Mouse (Mus musculus) limb, embryonic 10.5 days (tissue): ENCODE data around the gene Cdh12. TPM values are rescaled to one million over a fixed set of nuclear protein-coding genes. Genes with fewer than 3 reads are reported as not detected.
"Not testable (repeated sequence)": the region's sequence is repeated elsewhere in the genome, so short reads cannot be mapped to it uniquely, and the experiment has no call there.

Source experiments
- DNase-seq: peaks from one replicate; pipeline ENCODE4 v3.0.0-alpha.2; 2017; ENCODE audit warnings: low spot score
- H3K27ac ChIP-seq: fragments of 300-500 bp; sonication (generic); 2 replicates; pipeline ENCODE4 v1.5.1; 2016; ENCODE audit warnings: mild to moderate bottlenecking
- H3K27me3 ChIP-seq: fragments of 300-500 bp; sonication (generic); 2 replicates; pipeline ENCODE4 v1.6.1; 2016; ENCODE audit warnings: low read depth, mild to moderate bottlenecking; ENCODE audit not compliant: poor library complexity, severe bottlenecking
- H3K36me3 ChIP-seq: fragments of 300-500 bp; sonication (generic); 2 replicates; pipeline ENCODE4 v1.6.1; 2016; ENCODE audit warnings: mild to moderate bottlenecking, moderate library complexity
- H3K4me1 ChIP-seq: fragments of 300-500 bp; sonication (generic); 2 replicates; pipeline ENCODE4 v1.6.1; 2016
- H3K4me3 ChIP-seq: fragments of 300-500 bp; sonication (generic); 2 replicates; pipeline ENCODE4 v1.5.1; 2016; ENCODE audit warnings: mild to moderate bottlenecking, moderate library complexity
- H3K9me3 ChIP-seq: fragments of 300-500 bp; sonication (generic); replicated peaks from 2 replicates; pipeline ENCODE4 v1.6.1; 2016; ENCODE audit warnings: mild to moderate bottlenecking
- WGBS: fragments of 180-500 bp; shearing (Covaris S2); methylation state at CpG from one replicate; pipeline ENCODE4 v1.1.7; 2016; 5-methylcytosine and 5-hydroxymethylcytosine counted together
- polyA plus RNA-seq: library from polyadenylated mRNA; unstranded; fragments of >200 nt; fragmentation: Nextera tagmentation; extraction: Ambion mirVana; gene quantifications from 2 replicates; pipeline ENCODE4 v1.2.1, GENCODE M21; 2016

Cdh12 gene
- polyA plus RNA-seq, 1 experiment from 2014 or later, result 0.09 TPM

- no peaks in the 10 kb centered on the region for H3K4me1 ChIP-seq
- no peaks in the 10 kb centered on the region for H3K36me3 ChIP-seq
- no peaks in the 10 kb centered on the region for H3K9me3 ChIP-seq
- DNase-seq, result no peak
- H3K27ac ChIP-seq, result no peak overlapping the region
- WGBS, result 85% methylated on average over 4 of the region's 4 CpGs
- no peak overlapping the region for H3K4me3 ChIP-seq
- H3K27me3 ChIP-seq, result no peaks in the 10 kb centered on the region
Measured at GRCm38 (mm10) chr15:21000541-21000940, 551.5 kb downstream of the Cdh12 start.

GRCm38 (mm10) chr15:21007931-21008330 is 558.9 kb downstream of the Cdh12 start:
- WGBS, result 92% methylated on average over 2 of the region's 2 CpGs
- no peaks in the 10 kb centered on the region for H3K4me1 ChIP-seq
- DNase-seq, result no peak
- no peaks in the 10 kb centered on the region for H3K36me3 ChIP-seq
- H3K27me3 ChIP-seq, result no peaks in the 10 kb centered on the region
- H3K9me3 ChIP-seq, result no peaks in the 10 kb centered on the region
- H3K4me3 ChIP-seq, result no peak overlapping the region
- no peak overlapping the region for H3K27ac ChIP-seq

- no peaks in the 10 kb centered on the region for H3K4me1 ChIP-seq
- H3K4me3 ChIP-seq, result no peak overlapping the region
- 70% methylated on average over 1 of the region's 1 CpGs for WGBS
- H3K9me3 ChIP-seq, result no peaks in the 10 kb centered on the region
- no peak for DNase-seq
- no peak overlapping the region for H3K27ac ChIP-seq
- no peaks in the 10 kb centered on the region for H3K36me3 ChIP-seq
- no peaks in the 10 kb centered on the region for H3K27me3 ChIP-seq
Measured at GRCm38 (mm10) chr15:21008487-21008886, 559.4 kb downstream of the Cdh12 start.

GRCm38 (mm10) chr15:21008969-21009368 is 559.9 kb downstream of the Cdh12 start:
- 81% methylated on average over 3 of the region's 3 CpGs for WGBS
- no peak overlapping the region for H3K27ac ChIP-seq
- no peaks in the 10 kb centered on the region for H3K9me3 ChIP-seq
- no peak for DNase-seq
- no peaks in the 10 kb centered on the region for H3K27me3 ChIP-seq
- H3K4me1 ChIP-seq, result no peaks in the 10 kb centered on the region
- no peaks in the 10 kb centered on the region for H3K36me3 ChIP-seq
- no peak overlapping the region for H3K4me3 ChIP-seq

- Histone ChIP-seq H3K4me1 (no peaks in the 10 kb centered on the region), H3K36me3 (no peaks in the 10 kb centered on the region), H3K27me3 (no peaks in the 10 kb centered on the region), H3K4me3 (no peak overlapping the region), H3K9me3 (no peaks in the 10 kb centered on the region), H3K27ac (no peak overlapping the region)
- 84% methylated on average over 1 of the region's 1 CpGs for WGBS
- DNase-seq, result no peak
Measured at GRCm38 (mm10) chr15:21063683-21064082, 614.6 kb downstream of the Cdh12 start.

GRCm38 (mm10) chr15:21069264-21069663 is 620.2 kb downstream of the Cdh12 start:
- Histone ChIP-seq H3K36me3 (no peaks in the 10 kb centered on the region), H3K27me3 (no peaks in the 10 kb centered on the region), H3K4me1 (no peaks in the 10 kb centered on the region), H3K9me3 (no peaks in the 10 kb centered on the region), H3K27ac (no peak overlapping the region), H3K4me3 (no peak overlapping the region)
- DNase-seq, result no peak
- 84% methylated on average over 2 of the region's 2 CpGs for WGBS

- no peaks in the 10 kb centered on the region for H3K4me1 ChIP-seq
- DNase-seq, result no peak
- 89% methylated on average over 1 of the region's 1 CpGs for WGBS
- H3K27ac ChIP-seq, result no peak overlapping the region
- no peaks in the 10 kb centered on the region for H3K36me3 ChIP-seq
- no peaks in the 10 kb centered on the region for H3K9me3 ChIP-seq
- H3K27me3 ChIP-seq, result no peaks in the 10 kb centered on the region
- no peak overlapping the region for H3K4me3 ChIP-seq
Measured at GRCm38 (mm10) chr15:21092824-21093223, 643.8 kb downstream of the Cdh12 start.

- DNase-seq, result peak; percentile 31
- Histone ChIP-seq H3K4me3 (peak overlapping the region; percentile 36), H3K27ac (no peak overlapping the region), H3K9me3 (no peaks in the 10 kb centered on the region), H3K4me1 (peaks cover 12% of the 10 kb centered on the region), H3K36me3 (no peaks in the 10 kb centered on the region), H3K27me3 (no peaks in the 10 kb centered on the region)
- 15% methylated on average over 11 of the region's 11 CpGs for WGBS
Measured at GRCm38 (mm10) chr15:21109009-21109841, 660.2 kb downstream of the Cdh12 start.

GRCm38 (mm10) chr15:21109889-21110500 is 660.9 kb downstream of the Cdh12 start:
- no peak overlapping the region for H3K27ac ChIP-seq
- WGBS, result 73% methylated on average over 4 of the region's 4 CpGs
- no peaks in the 10 kb centered on the region for H3K9me3 ChIP-seq
- no peaks in the 10 kb centered on the region for H3K27me3 ChIP-seq
- H3K4me1 ChIP-seq, result peaks cover 12% of the 10 kb centered on the region
- DNase-seq, result no peak
- no peaks in the 10 kb centered on the region for H3K36me3 ChIP-seq
- H3K4me3 ChIP-seq, result no peak overlapping the region

- Histone ChIP-seq H3K4me1 (peaks cover 12% of the 10 kb centered on the region), H3K4me3 (peak overlapping the region; percentile 43), H3K27ac (no peak overlapping the region), H3K36me3 (no peaks in the 10 kb centered on the region), H3K27me3 (no peaks in the 10 kb centered on the region), H3K9me3 (no peaks in the 10 kb centered on the region)
- DNase-seq, result peak; percentile 33
- 15% methylated on average over 23 of the region's 23 CpGs for WGBS
Measured at GRCm38 (mm10) chr15:21110874-21111603, 662.0 kb downstream of the Cdh12 start.

- H3K4me3 ChIP-seq, H3K27ac ChIP-seq, DNase-seq, H3K4me1 ChIP-seq, H3K27me3 ChIP-seq, H3K9me3 ChIP-seq, H3K36me3 ChIP-seq: not testable (repeated sequence)
- 71% methylated on average over 1 of the region's 2 CpGs for WGBS
Measured at GRCm38 (mm10) chr15:21114775-21115174, 665.7 kb downstream of the Cdh12 start.

- DNase-seq, result no peak
- Histone ChIP-seq H3K4me3 (no peak overlapping the region), H3K36me3 (no peaks in the 10 kb centered on the region), H3K27ac (no peak overlapping the region), H3K27me3 (no peaks in the 10 kb centered on the region), H3K4me1 (no peaks in the 10 kb centered on the region), H3K9me3 (no peaks in the 10 kb centered on the region)
Measured at GRCm38 (mm10) chr15:21130660-21131059, 681.6 kb downstream of the Cdh12 start.

- Histone ChIP-seq H3K4me1 (no peaks in the 10 kb centered on the region), H3K4me3 (no peak overlapping the region), H3K9me3 (no peaks in the 10 kb centered on the region), H3K27me3 (no peaks in the 10 kb centered on the region), H3K27ac (no peak overlapping the region), H3K36me3 (no peaks in the 10 kb centered on the region)
- no peak for DNase-seq
Measured at GRCm38 (mm10) chr15:21132999-21133398, 683.9 kb downstream of the Cdh12 start.
